Mouse (Mus musculus) intestine, embryonic 16.5 days (tissue): ENCODE results near the gene Nrip3. TPM values are rescaled to one million over a fixed set of nuclear protein-coding genes. Genes with fewer than 3 reads are reported as not detected.
A peak's percentile ranks its signal among the peaks of the same experiment; 100 is the strongest.

Experiments used
- ATAC-seq: fragments of 200-750 bp; cut with Nextera tagmentation; 2 replicates; pipeline ENCODE4 v1.8.0; 2017; ENCODE audit warnings: moderate TSS enrichment, moderate library complexity
- H3K27ac ChIP-seq: fragments of 300-500 bp; sonication (generic); 2 replicates; pipeline ENCODE4 v1.5.1; 2014; ENCODE audit warnings: mild to moderate bottlenecking, low read length
- H3K27me3 ChIP-seq: fragments of 300-500 bp; sonication (generic); replicated peaks from 2 replicates; pipeline ENCODE4 v1.6.1; 2014; ENCODE audit warnings: low read length, control low read depth, mixed read lengths; ENCODE audit not compliant: control insufficient read depth, insufficient read depth
- H3K36me3 ChIP-seq: fragments of 300-500 bp; sonication (generic); 2 replicates; pipeline ENCODE4 v1.6.1; 2014; ENCODE audit warnings: low read length, control low read depth; ENCODE audit not compliant: control insufficient read depth, insufficient read depth
- H3K4me1 ChIP-seq: fragments of 300-500 bp; sonication (generic); 2 replicates; pipeline ENCODE4 v1.6.1; 2014; ENCODE audit warnings: low read length, control low read depth, mixed read lengths; ENCODE audit not compliant: control insufficient read depth, insufficient read depth
- H3K4me2 ChIP-seq: fragments of 300-500 bp; sonication (generic); 2 replicates; pipeline ENCODE4 v1.6.1; 2014; ENCODE audit warnings: low read depth, low read length, control low read depth
- H3K4me3 ChIP-seq: fragments of 300-500 bp; sonication (generic); 2 replicates; pipeline ENCODE4 v1.5.1; 2014; ENCODE audit warnings: mild to moderate bottlenecking, low read length
- H3K9ac ChIP-seq: fragments of 300-500 bp; sonication (generic); 2 replicates; pipeline ENCODE4 v1.6.1; 2014; ENCODE audit warnings: low read depth, low read length
- H3K9me3 ChIP-seq: fragments of 300-500 bp; sonication (generic); 2 replicates; pipeline ENCODE4 v1.6.1; 2016; ENCODE audit warnings: low read length, control low read depth; ENCODE audit not compliant: control insufficient read depth
- WGBS: fragments of 180-500 bp; shearing (Covaris S2); extraction: QIAGEN DNeasy Blood & Tissue Kit; methylation state at CpG from one replicate; pipeline ENCODE4 v1.1.7; 2014; 5-methylcytosine and 5-hydroxymethylcytosine counted together
- polyA plus RNA-seq: library from polyadenylated mRNA; unstranded; fragments of >200 nt; fragmentation: Nextera tagmentation; extraction: Ambion mirVana; gene quantifications from 2 replicates; pipeline ENCODE4 v1.2.1, GENCODE M21; 2015

Nrip3 gene
- polyA plus RNA-seq, 1 experiment from 2014 or later: 0.39 TPM

DNA sequence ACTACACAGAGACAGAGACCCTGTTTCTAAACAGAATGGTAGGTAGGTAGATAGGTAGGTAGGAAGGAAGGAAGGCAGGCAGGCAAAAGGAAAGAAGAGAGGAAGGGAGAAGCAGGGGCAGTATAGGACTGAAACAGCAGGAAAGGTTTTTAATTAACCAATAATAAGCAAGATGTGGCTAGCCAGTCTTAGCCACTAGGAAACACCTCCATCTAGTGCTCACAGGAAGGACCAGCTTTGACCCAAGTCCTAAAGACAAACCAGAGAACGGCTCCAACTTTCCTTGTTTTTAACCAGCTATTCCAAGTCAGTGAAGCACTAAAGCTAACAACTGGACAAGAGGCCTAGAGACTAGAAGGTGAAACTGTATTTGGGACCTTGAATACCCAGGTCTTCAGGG lies 34.1 kb downstream of the Nrip3 start:
- Histone ChIP-seq H3K9me3 (no peaks in the 10 kb centered on the region), H3K4me1 (no peaks in the 10 kb centered on the region), H3K4me2 (no peak overlapping the region), H3K9ac (no peak overlapping the region), H3K4me3 (no peak overlapping the region), H3K27ac (no peak overlapping the region), H3K36me3 (peaks cover 3% of the 10 kb centered on the region), H3K27me3 (no peaks in the 10 kb centered on the region)
- 35% methylated on average over 1 of the region's 1 CpGs for WGBS
- no peak for ATAC-seq

DNA sequence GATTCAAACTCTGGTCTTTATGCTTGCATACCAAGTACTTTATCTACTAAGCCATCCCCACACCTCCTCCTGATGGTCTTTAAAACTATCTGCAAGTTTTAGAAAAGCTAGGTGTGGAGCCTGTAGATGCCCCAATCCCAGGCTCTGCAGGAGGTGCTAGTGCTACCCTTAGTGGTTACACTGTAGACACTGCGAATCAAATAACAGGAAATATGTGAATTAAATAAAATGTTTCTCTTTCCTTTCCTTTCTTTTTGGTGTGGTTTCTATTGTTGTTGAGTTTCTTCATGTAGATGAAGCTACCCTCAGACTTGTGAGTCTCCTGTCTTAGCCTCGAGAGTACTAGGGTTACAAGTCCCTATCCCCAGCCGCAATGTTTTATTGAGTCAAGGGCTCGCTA lies 40.1 kb downstream of the Nrip3 start:
- Histone ChIP-seq H3K9ac (no peak overlapping the region), H3K27ac (no peak overlapping the region), H3K36me3 (peaks cover 3% of the 10 kb centered on the region), H3K9me3 (no peaks in the 10 kb centered on the region), H3K4me3 (no peak overlapping the region), H3K4me2 (no peak overlapping the region), H3K4me1 (no peaks in the 10 kb centered on the region), H3K27me3 (no peaks in the 10 kb centered on the region)
- no peak for ATAC-seq
- 90% methylated on average over 4 of the region's 4 CpGs for WGBS

DNA sequence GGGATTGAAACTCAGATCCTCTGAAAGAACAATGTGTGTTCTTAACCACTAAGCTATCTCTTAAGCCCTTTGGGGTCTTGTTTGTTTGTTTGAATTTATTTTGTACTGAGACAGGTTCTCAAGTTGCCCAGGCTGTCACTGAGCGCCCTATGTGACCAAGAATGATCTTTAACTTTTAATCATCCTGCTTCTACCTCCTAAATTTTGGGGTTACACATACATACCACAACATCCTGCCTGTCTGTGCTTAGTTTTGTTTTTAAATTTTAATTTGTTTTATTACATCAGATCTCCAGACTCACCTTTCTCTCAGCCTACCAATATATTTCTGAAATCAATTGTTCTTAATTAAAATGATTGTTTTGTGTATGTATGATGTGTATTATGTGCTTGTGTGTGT lies 40.8 kb downstream of the Nrip3 start:
- H3K4me1 ChIP-seq: no peaks in the 10 kb centered on the region
- 97% methylated on average over 1 of the region's 1 CpGs for WGBS
- H3K9ac ChIP-seq: no peak overlapping the region
- H3K27me3 ChIP-seq: no peaks in the 10 kb centered on the region
- no peaks in the 10 kb centered on the region for H3K9me3 ChIP-seq
- H3K36me3 ChIP-seq: peaks cover 6% of the 10 kb centered on the region; the same call in 1 of the 2 replicates
- H3K4me3 ChIP-seq: no peak overlapping the region
- no peak overlapping the region for H3K27ac ChIP-seq
- no peak for ATAC-seq
- no peak overlapping the region for H3K4me2 ChIP-seq

DNA sequence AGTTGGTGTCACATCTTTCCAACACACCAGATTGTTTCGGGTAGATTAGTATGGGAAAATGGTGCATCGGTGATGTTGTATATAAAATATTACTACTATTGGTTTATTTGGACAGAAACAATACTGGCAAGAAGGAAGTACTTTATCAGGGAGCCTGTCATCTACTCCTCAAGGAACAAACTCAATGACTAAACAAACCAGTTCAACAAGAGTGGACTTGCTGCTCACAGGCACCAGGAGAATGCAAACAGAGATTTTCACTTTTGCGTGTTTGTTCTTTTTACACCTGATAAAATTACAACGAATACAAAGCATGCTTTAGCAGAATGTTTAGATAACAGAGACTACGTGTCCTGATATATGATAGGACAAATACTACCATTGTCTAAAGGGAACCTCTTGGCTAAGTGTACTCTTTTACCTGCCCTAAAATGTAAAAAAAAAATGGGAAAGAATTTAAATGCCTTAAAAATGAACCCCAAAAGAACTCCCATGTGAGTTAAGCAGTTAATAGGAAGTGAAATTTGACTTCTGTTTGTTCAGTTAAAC lies 41.9 kb downstream of the Nrip3 start:
- WGBS: 46% methylated on average over 5 of the region's 5 CpGs
- Histone ChIP-seq H3K36me3 (0 out of 2 replicates have a peak, but pooled peaks cover 3% of the 10 kb centered on the region), H3K4me2 (no peak overlapping the region), H3K9ac (no peak overlapping the region), H3K9me3 (no peaks in the 10 kb centered on the region), H3K4me1 (no peaks in the 10 kb centered on the region), H3K27me3 (no peaks in the 10 kb centered on the region), H3K27ac (no peak overlapping the region), H3K4me3 (no peak overlapping the region)
- peak; percentile 77; the same call in 1 of the 2 replicates for ATAC-seq

DNA sequence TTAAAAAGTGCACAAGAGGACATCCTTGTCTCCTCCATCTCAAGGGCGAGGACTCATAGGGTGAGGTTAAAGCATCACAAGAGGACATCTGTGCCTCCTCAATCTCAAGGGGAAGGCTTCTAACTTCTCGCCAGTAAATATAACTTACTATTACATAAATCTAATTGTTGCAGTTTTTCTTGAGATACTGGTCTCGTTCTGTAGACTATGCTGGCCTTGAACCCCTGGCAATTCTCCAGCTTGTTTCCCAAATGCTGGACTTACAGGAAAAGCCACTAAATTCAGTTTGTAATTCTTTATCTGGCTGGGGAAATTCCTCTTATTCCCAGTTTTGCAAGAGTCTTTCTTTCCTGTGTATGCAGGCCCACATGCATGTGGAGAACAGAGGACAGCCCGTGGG lies 47.0 kb downstream of the Nrip3 start:
- Histone ChIP-seq H3K4me3 (no peak overlapping the region), H3K4me2 (no peak overlapping the region), H3K9me3 (no peaks in the 10 kb centered on the region), H3K27ac (no peak overlapping the region), H3K9ac (no peak overlapping the region), H3K4me1 (0 out of 2 replicates have a peak, but pooled peaks cover 3% of the 10 kb centered on the region), H3K27me3 (no peaks in the 10 kb centered on the region), H3K36me3 (0 out of 2 replicates have a peak, but pooled peaks cover 3% of the 10 kb centered on the region)
- no peak for ATAC-seq
- WGBS: 70% methylated on average over 4 of the region's 4 CpGs

DNA sequence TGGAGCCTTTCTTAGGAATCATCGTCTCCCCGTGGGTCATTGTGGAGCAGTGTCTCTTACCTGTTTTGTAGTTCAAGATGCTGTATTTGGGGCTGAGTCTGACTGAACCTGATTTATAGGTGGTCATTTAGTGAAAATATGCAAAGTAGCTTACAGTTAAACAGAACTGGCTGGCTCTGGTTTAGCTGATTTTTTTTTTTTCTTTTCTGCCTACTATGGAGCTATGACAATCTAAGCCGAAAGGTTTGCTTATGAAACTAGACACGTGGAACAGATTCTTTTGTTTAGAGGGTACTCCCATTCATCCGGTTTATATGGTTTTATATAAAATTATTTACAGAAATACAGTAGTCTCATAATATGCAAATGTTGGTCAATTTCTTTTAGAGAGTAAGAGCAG lies 50.2 kb downstream of the Nrip3 start, which contains the start of gene Ascl3:
TSS of gene Ascl3 (minus strand) at position 101 of the 400 bp plus-strand sequence.
- Histone ChIP-seq H3K36me3 (0 out of 2 replicates have a peak, but pooled peaks cover 1% of the 10 kb centered on the region), H3K4me3 (no peak within 1 kb of the TSS), H3K27ac (no peak within 1 kb of the TSS), H3K9ac (no peak within 1 kb of the TSS), H3K4me1 (0 out of 2 replicates have a peak, but pooled peaks cover 3% of the 10 kb centered on the region), H3K9me3 (no peaks in the 10 kb centered on the region), H3K4me2 (no peak within 1 kb of the TSS), H3K27me3 (no peaks in the 10 kb centered on the region)
- WGBS: 86% methylated on average over 5 of the region's 5 CpGs
- ATAC-seq: no peak

DNA sequence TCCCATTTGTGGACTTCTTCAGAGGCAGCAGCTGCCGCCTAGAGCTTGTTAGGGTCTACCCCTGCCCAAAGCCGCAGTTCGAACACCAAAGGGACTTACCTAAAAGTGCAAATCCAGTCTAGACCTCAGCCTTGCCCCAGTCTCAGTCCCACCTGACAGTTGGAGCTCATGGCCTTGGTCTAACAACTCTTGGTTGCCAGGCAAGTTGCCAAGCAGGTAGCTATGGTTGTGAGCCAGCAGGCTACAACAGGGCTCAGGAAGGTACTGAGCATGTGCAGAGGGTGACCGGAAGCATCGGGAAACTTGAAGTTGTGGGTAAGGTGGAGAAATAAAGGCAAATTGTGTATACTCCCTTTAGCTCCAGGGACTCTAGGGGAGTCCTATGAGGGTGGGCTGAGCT lies 58.1 kb downstream of the Nrip3 start, which contains the start of gene BC051019:
TSS of gene BC051019 (minus strand) at position 154 of the 400 bp plus-strand sequence.
- no peak for ATAC-seq
- H3K9me3 ChIP-seq: no peaks in the 10 kb centered on the region; the same call in 1 of the 2 replicates
- H3K27ac ChIP-seq: no peak within 1 kb of the TSS
- H3K27me3 ChIP-seq: no peaks in the 10 kb centered on the region
- no peaks in the 10 kb centered on the region for H3K4me1 ChIP-seq
- WGBS: 91% methylated on average over 5 of the region's 5 CpGs
- no peaks in the 10 kb centered on the region for H3K36me3 ChIP-seq
- no peak within 1 kb of the TSS for H3K4me3 ChIP-seq
- no peak within 1 kb of the TSS for H3K4me2 ChIP-seq
- no peak within 1 kb of the TSS for H3K9ac ChIP-seq

DNA sequence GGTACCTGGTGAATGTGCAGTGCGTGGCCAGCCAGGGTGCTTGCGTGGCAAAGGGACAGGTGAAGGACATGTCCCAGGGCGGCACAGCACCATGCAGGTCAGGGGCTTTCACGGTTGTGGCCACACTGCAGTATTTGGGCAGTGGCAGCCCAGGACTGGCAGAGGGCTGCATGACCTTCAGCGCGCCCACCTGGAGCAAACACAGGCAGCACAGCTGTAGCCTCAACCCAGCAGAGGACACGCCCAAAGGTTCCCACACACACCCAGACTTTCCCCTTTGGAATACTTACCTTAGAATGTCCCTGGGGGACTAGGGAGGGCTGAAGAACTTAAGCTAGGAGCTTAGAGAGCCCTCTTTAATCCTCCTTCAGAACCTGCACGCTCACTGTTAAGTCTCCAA lies 58.7 kb downstream of the Nrip3 start:
- H3K27ac ChIP-seq: no peak overlapping the region
- H3K4me2 ChIP-seq: no peak overlapping the region

DNA sequence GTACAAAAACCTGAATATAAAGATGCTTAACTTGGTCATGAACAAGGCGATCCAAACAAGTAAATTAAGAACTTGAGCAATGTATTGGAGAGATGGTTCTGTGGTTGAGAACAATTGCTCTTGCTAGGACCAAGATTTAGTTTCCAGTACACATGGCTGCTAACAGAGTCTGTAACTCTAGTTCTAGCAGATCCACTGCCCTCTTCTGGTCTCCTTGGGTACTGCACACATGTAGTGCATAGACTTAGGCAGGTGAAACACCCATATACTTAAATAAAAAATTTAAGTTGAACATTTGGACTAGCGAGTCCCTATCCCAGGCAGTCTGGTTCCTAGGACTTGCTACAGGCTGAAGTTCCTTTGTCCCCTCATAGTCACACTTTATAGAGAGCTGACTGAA lies 59.2 kb downstream of the Nrip3 start:
- no peaks in the 10 kb centered on the region; the same call in 1 of the 2 replicates for H3K9me3 ChIP-seq
- H3K4me2 ChIP-seq: no peak overlapping the region
- 99% methylated on average over 2 of the region's 2 CpGs for WGBS
- H3K4me3 ChIP-seq: no peak overlapping the region
- no peak for ATAC-seq
- H3K27ac ChIP-seq: no peak overlapping the region
- H3K36me3 ChIP-seq: no peaks in the 10 kb centered on the region
- no peaks in the 10 kb centered on the region for H3K27me3 ChIP-seq
- no peak overlapping the region for H3K9ac ChIP-seq
- H3K4me1 ChIP-seq: no peaks in the 10 kb centered on the region

More for the DNA sequence above, 58.7 kb downstream of the Nrip3 start:
- H3K9ac ChIP-seq: no peak overlapping the region
- H3K4me1 ChIP-seq: no peaks in the 10 kb centered on the region
- WGBS: 84% methylated on average over 8 of the region's 8 CpGs
- no peaks in the 10 kb centered on the region for H3K27me3 ChIP-seq
- H3K36me3 ChIP-seq: no peaks in the 10 kb centered on the region
- H3K4me3 ChIP-seq: no peak overlapping the region
- no peak for ATAC-seq
- H3K9me3 ChIP-seq: no peaks in the 10 kb centered on the region; the same call in 1 of the 2 replicates

DNA sequence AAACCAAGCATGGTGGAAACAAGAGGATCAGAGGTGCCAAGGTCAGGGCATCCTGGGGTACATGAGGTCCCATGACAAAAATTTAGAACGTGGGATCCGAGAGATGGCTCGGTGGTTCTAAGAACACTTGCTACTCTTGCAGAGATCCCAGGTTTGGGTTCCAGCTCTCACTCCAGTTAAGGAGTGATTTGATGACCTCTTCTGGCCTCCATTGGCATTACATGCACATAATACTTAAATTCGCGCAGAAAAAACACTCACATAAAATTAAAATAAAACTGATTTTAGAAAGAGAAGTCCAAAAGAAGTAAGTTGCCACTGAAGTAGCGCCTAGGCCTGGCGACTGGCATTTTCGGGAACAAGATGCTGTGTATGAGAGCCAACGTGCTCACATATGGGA lies 62.5 kb downstream of the Nrip3 start:
- no peak overlapping the region for H3K27ac ChIP-seq
- H3K27me3 ChIP-seq: no peaks in the 10 kb centered on the region
- H3K4me3 ChIP-seq: no peak overlapping the region
- no peaks in the 10 kb centered on the region for H3K36me3 ChIP-seq
- no peaks in the 10 kb centered on the region for H3K4me1 ChIP-seq
- H3K9ac ChIP-seq: no peak overlapping the region
- no peaks in the 10 kb centered on the region; the same call in 1 of the 2 replicates for H3K9me3 ChIP-seq
- ATAC-seq: no peak
- WGBS: 65% methylated on average over 9 of the region's 9 CpGs
- no peak overlapping the region for H3K4me2 ChIP-seq
